In genomic region chr19:47387887-47388286, GRCm38 (mm10) we compare ENCODE assay signal across 9 mouse cellular contexts.
DNase-seq lines count a peak whose midpoint lies in the region; ATAC-seq and TF ChIP-seq lines count a peak whose summit lies in the region.
"Had no signal": no experiment of that assay in that cellular context is flagged by ENCODE, and none has a peak within 500 bp of the region (broad histone marks: within the 10 kb centered on the region; RNA-seq: fewer than 3 reads in every experiment).

No protein-coding gene starts in this region.

- H3K4me2 ChIP-seq in forebrain, embryonic 12.5 days = no peak overlapping the region
- no peak overlapping the region for H3K4me2 ChIP-seq in forebrain, postnatal 0 days (ENCODE audit: low read depth)
- no peak overlapping the region for H3K4me2 ChIP-seq in embryonic facial prominence, embryonic 15.5 days (replicated peaks)
- peak overlapping the region; percentile 9; the same call in 1 of the 2 replicates for H3K4me2 ChIP-seq in kidney, embryonic 14.5 days (replicated peaks; ENCODE audit: low read depth, low read length)
- H3K4me2 ChIP-seq in lung, embryonic 16.5 days (ENCODE audit: low read depth, low read length) = peak overlapping the region; percentile 7; the same call in 1 of the 2 replicates
- H3K4me2 ChIP-seq: neural tube, embryonic 12.5 days had no signal

- no peak overlapping the region for H3K9ac ChIP-seq in forebrain, embryonic 12.5 days
- H3K9ac ChIP-seq in forebrain, postnatal 0 days = no peak overlapping the region
- H3K9ac ChIP-seq in embryonic facial prominence, embryonic 15.5 days = no peak overlapping the region
- H3K9ac ChIP-seq in kidney, embryonic 14.5 days (ENCODE audit: low read depth, low read length) = no peak overlapping the region
- peak overlapping the region; percentile 1; the same call in 1 of the 2 replicates for H3K9ac ChIP-seq in lung, embryonic 16.5 days (ENCODE audit: low read length)
- H3K9ac ChIP-seq: neural tube, embryonic 12.5 days had no signal

- 82% methylated on average over 3 of the region's 3 CpGs for WGBS in forebrain, embryonic 12.5 days
- WGBS in forebrain, postnatal 0 days = 85% methylated on average over 3 of the region's 3 CpGs
- 65% methylated on average over 3 of the region's 3 CpGs for WGBS in embryonic facial prominence, embryonic 15.5 days
- 16% methylated on average over 3 of the region's 3 CpGs for WGBS in kidney, embryonic 14.5 days
- 66% methylated on average over 3 of the region's 3 CpGs for WGBS in lung, embryonic 16.5 days

- intact Hi-C loops in left cerebral cortex, postnatal 4 days (cut with DNase I) = no loop called here
- intact Hi-C loops in gastrocnemius, postnatal 36 days (cut with DNase I) = no loop called here

- H3K36me3 ChIP-seq in forebrain, embryonic 12.5 days (replicated peaks) = no peaks in the 10 kb centered on the region
- no peaks in the 10 kb centered on the region for H3K36me3 ChIP-seq in forebrain, postnatal 0 days (ENCODE audit: insufficient read depth)
- H3K36me3 ChIP-seq in embryonic facial prominence, embryonic 15.5 days = peaks cover 3% of the 10 kb centered on the region; the same call in 1 of the 2 replicates
- H3K36me3 ChIP-seq in kidney, embryonic 14.5 days (ENCODE audit: control insufficient read depth, insufficient read depth, low read length) = no peaks in the 10 kb centered on the region
- no peaks in the 10 kb centered on the region for H3K36me3 ChIP-seq in lung, embryonic 16.5 days (ENCODE audit: control insufficient read depth, insufficient read depth, low read length)
- H3K36me3 ChIP-seq: neural tube, embryonic 12.5 days had no signal

- no peak for ATAC-seq in forebrain, embryonic 12.5 days (ENCODE audit: low FRiP score)
- ATAC-seq in forebrain, postnatal 0 days = no peak
- no peak for ATAC-seq in embryonic facial prominence, embryonic 15.5 days (ENCODE audit: insufficient number of reproducible peaks, low FRiP score, low TSS enrichment, low read depth)
- ATAC-seq in kidney, embryonic 14.5 days (ENCODE audit: low FRiP score, low TSS enrichment) = peak; percentile 92
- ATAC-seq in lung, embryonic 16.5 days (ENCODE audit: low read depth) = peak; percentile 44; the same call in 1 of the 2 replicates

- no peaks in the 10 kb centered on the region for H3K9me3 ChIP-seq in forebrain, embryonic 12.5 days
- no peaks in the 10 kb centered on the region for H3K9me3 ChIP-seq in forebrain, postnatal 0 days (ENCODE audit: low read length)
- no peaks in the 10 kb centered on the region for H3K9me3 ChIP-seq in embryonic facial prominence, embryonic 15.5 days (replicated peaks)
- H3K9me3 ChIP-seq in kidney, embryonic 14.5 days (ENCODE audit: control insufficient read depth, low read length) = no peaks in the 10 kb centered on the region
- no peaks in the 10 kb centered on the region for H3K9me3 ChIP-seq in lung, embryonic 16.5 days (ENCODE audit: control insufficient read depth, low read length)
- H3K9me3 ChIP-seq: neural tube, embryonic 12.5 days had no signal

- no peaks in the 10 kb centered on the region for H3K4me1 ChIP-seq in forebrain, embryonic 12.5 days
- no peaks in the 10 kb centered on the region for H3K4me1 ChIP-seq in forebrain, postnatal 0 days (ENCODE audit: insufficient read depth)
- peaks cover 27% of the 10 kb centered on the region for H3K4me1 ChIP-seq in embryonic facial prominence, embryonic 15.5 days
- peaks cover 40% of the 10 kb centered on the region for H3K4me1 ChIP-seq in kidney, embryonic 14.5 days (ENCODE audit: control insufficient read depth, insufficient read depth, low read length)
- peaks cover 12% of the 10 kb centered on the region for H3K4me1 ChIP-seq in lung, embryonic 16.5 days (replicated peaks; ENCODE audit: control insufficient read depth, insufficient read depth, low read length)

- no peak for DNase-seq in forebrain, postnatal 0 days
- DNase-seq in right cerebral cortex, adult 2 months (ENCODE audit: low spot score in 2 of 2) = no peak
- DNase-seq in left cerebral cortex, postnatal 4 days = no peak
- DNase-seq in gastrocnemius, postnatal 36 days = no peak

- H3K4me3 ChIP-seq in forebrain, embryonic 12.5 days (replicated peaks) = no peak overlapping the region
- H3K4me3 ChIP-seq in forebrain, postnatal 0 days (ENCODE audit: low read depth, low read length) = no peak overlapping the region
- H3K4me3 ChIP-seq in embryonic facial prominence, embryonic 15.5 days (replicated peaks) = no peak overlapping the region
- H3K4me3 ChIP-seq in kidney, embryonic 14.5 days (ENCODE audit: low read length) = no peak overlapping the region
- no peak overlapping the region for H3K4me3 ChIP-seq in lung, embryonic 16.5 days (ENCODE audit: low read length)
- H3K4me3 ChIP-seq: neural tube, embryonic 12.5 days had no signal

- TF ChIP-seq CTCF in forebrain, postnatal 0 days (IDR thresholded peaks at IDR 0.05; ENCODE audit: low read depth) = no peak

- peak overlapping the region; percentile 48; the same call in 1 of the 2 replicates for H3K27ac ChIP-seq in forebrain, embryonic 12.5 days
- H3K27ac ChIP-seq in forebrain, postnatal 0 days (ENCODE audit: low read depth, low read length) = no peak overlapping the region
- 0 out of 2 replicates have a peak overlapping the region, but pooled peaks have one; percentile 19 for H3K27ac ChIP-seq in embryonic facial prominence, embryonic 15.5 days (replicated peaks)
- H3K27ac ChIP-seq in kidney, embryonic 14.5 days (ENCODE audit: low read depth, low read length) = peak overlapping the region; percentile 83
- peak overlapping the region; percentile 86 for H3K27ac ChIP-seq in lung, embryonic 16.5 days (ENCODE audit: low read length)
- H3K27ac ChIP-seq: neural tube, embryonic 12.5 days had no signal

- H3K27me3 ChIP-seq in forebrain, embryonic 12.5 days = no peaks in the 10 kb centered on the region
- H3K27me3 ChIP-seq in forebrain, postnatal 0 days (ENCODE audit: insufficient read depth, low read length) = no peaks in the 10 kb centered on the region
- no peaks in the 10 kb centered on the region for H3K27me3 ChIP-seq in embryonic facial prominence, embryonic 15.5 days
- H3K27me3 ChIP-seq in kidney, embryonic 14.5 days (ENCODE audit: control insufficient read depth, insufficient read depth, low read length) = no peaks in the 10 kb centered on the region
- H3K27me3 ChIP-seq in lung, embryonic 16.5 days (ENCODE audit: control insufficient read depth, insufficient read depth, low read depth, low read length) = no peaks in the 10 kb centered on the region
- H3K27me3 ChIP-seq: neural tube, embryonic 12.5 days had no signal

Comparison
In these comparisons a context has a peak if more than half of its experiments do, and no peak if none do; other contexts are left out.
1. ATAC-seq: peak in kidney, embryonic 14.5 days (single experiment) and lung, embryonic 16.5 days (single experiment); none in forebrain, embryonic 12.5 days (single experiment), forebrain, postnatal 0 days (single experiment) and embryonic facial prominence, embryonic 15.5 days (single experiment).
2. H3K4me2 ChIP-seq: peak in kidney, embryonic 14.5 days (single experiment) and lung, embryonic 16.5 days (single experiment); none in forebrain, embryonic 12.5 days (single experiment), forebrain, postnatal 0 days (single experiment) and embryonic facial prominence, embryonic 15.5 days (single experiment).